Mouse (Mus musculus) lung, embryonic 16.5 days (tissue): ENCODE measurements around the gene Git2. TPM values are rescaled to one million over a fixed set of nuclear protein-coding genes. Genes with fewer than 3 reads are reported as not detected.

ENCODE experiments used
- ATAC-seq: fragments of 200-750 bp; cut with Nextera tagmentation; 2 replicates; pipeline ENCODE4 v1.8.0; 2017; ENCODE audit warnings: low read depth, mild to moderate bottlenecking, moderate library complexity
- H3K27ac ChIP-seq: fragments of 300-500 bp; sonication (generic); 2 replicates; pipeline ENCODE4 v1.5.1; 2014; ENCODE audit warnings: mild to moderate bottlenecking, control low read depth, low read length
- H3K27me3 ChIP-seq: fragments of 300-500 bp; sonication (generic); 2 replicates; pipeline ENCODE4 v1.6.1; 2014; ENCODE audit warnings: low read depth, low read length, mixed read lengths; ENCODE audit not compliant: control insufficient read depth, insufficient read depth
- H3K36me3 ChIP-seq: fragments of 300-500 bp; sonication (generic); 2 replicates; pipeline ENCODE4 v1.6.1; 2014; ENCODE audit warnings: low read length; ENCODE audit not compliant: control insufficient read depth, insufficient read depth
- H3K4me1 ChIP-seq: fragments of 300-500 bp; sonication (generic); replicated peaks from 2 replicates; pipeline ENCODE4 v1.6.1; 2014; ENCODE audit warnings: low read length, mixed read lengths; ENCODE audit not compliant: control insufficient read depth, insufficient read depth
- H3K4me2 ChIP-seq: fragments of 300-500 bp; sonication (generic); 2 replicates; pipeline ENCODE4 v1.6.1; 2014; ENCODE audit warnings: low read depth, low read length, control low read depth
- H3K4me3 ChIP-seq: fragments of 300-500 bp; sonication (generic); 2 replicates; pipeline ENCODE4 v1.5.1; 2014; ENCODE audit warnings: mild to moderate bottlenecking, low read length, control low read depth
- H3K9ac ChIP-seq: fragments of 300-500 bp; sonication (generic); 2 replicates; pipeline ENCODE4 v1.6.1; 2014; ENCODE audit warnings: low read length, control low read depth
- H3K9me3 ChIP-seq: fragments of 300-500 bp; sonication (generic); 2 replicates; pipeline ENCODE4 v1.6.1; 2016; ENCODE audit warnings: low read length; ENCODE audit not compliant: control insufficient read depth
- WGBS: fragments of 180-500 bp; shearing (Covaris S2); extraction: QIAGEN DNeasy Blood & Tissue Kit; methylation state at CpG from one replicate; pipeline ENCODE4 v1.1.7; 2014; 5-methylcytosine and 5-hydroxymethylcytosine counted together
- polyA plus RNA-seq: library from polyadenylated mRNA; unstranded; fragments of >200 nt; fragmentation: Nextera tagmentation; extraction: Ambion mirVana; gene quantifications from 2 replicates; pipeline ENCODE4 v1.2.1, GENCODE M21; 2015

Gene Git2
- 57.4 and 59.0 TPM in 2 replicates for polyA plus RNA-seq

DNA sequence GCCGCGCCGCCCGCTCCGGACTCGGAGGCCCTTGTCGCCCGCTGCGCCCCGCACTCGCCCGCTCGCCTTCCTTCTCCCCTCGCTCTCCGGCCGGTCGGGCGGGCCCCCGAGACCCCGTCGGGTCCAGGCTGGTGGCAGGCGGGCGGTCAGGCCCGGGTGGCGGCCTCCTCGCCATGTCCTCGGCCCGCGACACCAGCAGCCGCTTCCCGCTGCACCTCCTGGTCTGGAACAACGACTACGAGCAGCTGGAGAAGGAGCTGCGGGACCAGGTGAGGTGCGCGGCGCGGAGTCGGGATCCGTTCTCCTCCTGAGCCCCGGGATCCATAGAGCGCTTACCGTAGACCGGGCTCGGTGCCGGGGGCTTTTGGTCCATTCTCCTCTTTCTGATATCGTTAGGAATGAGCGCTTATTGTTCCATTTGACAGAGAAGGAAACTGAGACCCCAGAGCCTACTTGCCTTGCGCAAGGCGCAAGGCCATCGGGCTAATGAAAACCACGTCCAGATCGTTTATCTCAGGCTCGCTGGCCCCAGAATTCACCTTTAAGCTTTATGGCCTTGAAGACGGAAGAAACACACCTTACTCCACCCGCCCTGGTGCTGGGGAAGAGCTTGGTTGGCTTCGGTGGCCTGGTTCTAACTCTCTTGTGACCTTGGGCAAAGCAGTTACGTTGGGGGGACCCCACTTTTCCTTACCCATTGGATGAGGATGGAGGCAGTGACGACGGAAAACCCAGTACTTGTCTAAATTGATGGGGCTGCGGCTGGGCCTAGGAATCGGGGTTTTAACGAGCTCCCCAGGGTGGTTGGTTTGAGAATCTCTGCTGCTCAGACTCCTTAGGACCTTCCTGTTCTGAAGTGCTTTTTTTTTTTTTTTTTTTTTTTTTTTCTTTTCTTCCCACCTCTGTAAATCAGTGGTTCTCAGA is at the start of gene Git2:
TSS of gene Git2 (minus strand) at position 462 of the 924 bp plus-strand sequence.
- no peak for ATAC-seq
- Histone ChIP-seq H3K9me3 (no peaks in the 10 kb centered on the region), H3K27ac (peak within 1 kb of the TSS; percentile 86), H3K36me3 (no peaks in the 10 kb centered on the region), H3K27me3 (no peaks in the 10 kb centered on the region), H3K4me1 (peaks cover 24% of the 10 kb centered on the region), H3K4me2 (peak within 1 kb of the TSS; percentile 70), H3K4me3 (peak within 1 kb of the TSS; percentile 74), H3K9ac (peak within 1 kb of the TSS; percentile 89)
- 1% methylated on average over 51 of the region's 63 CpGs for WGBS

DNA sequence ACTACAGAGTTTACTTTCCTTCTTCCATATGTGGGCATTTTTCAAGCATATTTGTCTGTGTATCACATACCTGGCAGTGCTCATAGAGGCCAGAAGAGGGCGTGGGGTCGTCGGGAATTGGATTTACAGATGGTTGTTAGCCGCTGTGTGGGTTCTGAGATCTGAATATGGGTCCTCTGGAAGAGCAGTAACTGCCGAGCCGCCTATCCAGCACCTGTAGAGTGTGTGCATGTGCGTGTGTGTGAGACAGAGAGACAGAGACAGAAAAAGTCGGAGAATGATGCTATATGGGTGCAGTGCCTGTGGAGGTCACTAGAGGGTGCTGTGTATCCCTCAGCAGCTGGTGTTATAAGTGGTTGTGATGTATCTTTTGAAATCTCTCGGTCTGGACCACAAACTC is 48.9 kb upstream of the Git2 start:
- Histone ChIP-seq H3K4me2 (peak overlapping the region; percentile 21; the same call in 1 of the 2 replicates), H3K9me3 (peaks cover 4% of the 10 kb centered on the region), H3K27ac (no peak overlapping the region), H3K9ac (no peak overlapping the region), H3K27me3 (no peaks in the 10 kb centered on the region), H3K4me3 (peak overlapping the region; percentile 3; the same call in 1 of the 2 replicates), H3K4me1 (peaks cover 3% of the 10 kb centered on the region; the same call in 1 of the 2 replicates), H3K36me3 (peaks cover 4% of the 10 kb centered on the region)
- 0 out of 2 replicates have a peak, but pooled peaks have one; percentile 5 for ATAC-seq
- WGBS, result 18% methylated on average over 9 of the region's 9 CpGs

DNA sequence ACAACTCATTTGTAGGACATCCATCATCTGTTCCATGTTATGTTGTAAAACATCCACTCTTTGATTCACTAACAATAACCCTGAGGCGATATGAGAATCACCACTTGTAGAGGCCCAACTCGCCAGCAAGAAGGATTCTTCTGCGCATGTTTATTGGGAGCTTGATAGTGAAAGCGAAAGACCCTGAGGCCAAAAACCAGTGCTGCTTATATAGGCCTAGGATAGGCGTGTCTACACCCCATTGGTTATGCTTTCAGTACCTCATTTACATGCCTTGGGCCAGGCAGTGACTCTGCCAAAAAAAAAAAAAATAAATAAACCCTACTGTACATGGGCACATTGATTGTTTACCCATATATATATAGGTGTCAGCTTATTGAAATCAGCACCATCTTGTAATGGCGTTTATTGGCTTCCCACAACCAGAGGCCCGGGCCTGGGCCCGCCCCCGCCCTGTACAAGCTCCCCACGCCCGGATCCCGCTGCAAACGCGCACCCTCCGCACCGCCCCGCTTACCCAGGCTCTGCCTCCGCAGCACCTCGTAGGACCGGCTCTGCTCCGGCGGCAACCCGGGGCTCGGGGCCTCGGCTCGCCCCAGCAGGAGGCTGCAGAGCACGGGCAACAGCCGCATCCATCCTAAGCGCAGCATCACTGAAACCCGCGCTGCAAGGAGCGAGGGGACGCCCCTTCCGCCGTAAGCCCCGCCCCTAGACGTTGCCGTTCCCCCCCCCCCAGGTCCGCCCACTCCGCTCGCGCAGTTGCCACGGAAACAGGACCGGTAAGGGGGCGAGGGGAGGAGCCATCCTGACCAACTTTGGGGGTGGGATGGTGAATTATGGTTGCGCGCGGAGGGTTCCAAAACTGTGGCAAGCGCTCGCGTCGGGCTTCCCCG is 47.7 kb upstream of the Git2 start, which contains the start of gene 1500011B03Rik:
TSS of gene 1500011B03Rik (minus strand) at position 673 of the 893 bp plus-strand sequence.
- H3K27ac ChIP-seq, result peak within 1 kb of the TSS; percentile 76
- peak within 1 kb of the TSS; percentile 81 for H3K4me3 ChIP-seq
- H3K36me3 ChIP-seq, result peaks cover 4% of the 10 kb centered on the region
- peak; percentile 89 for ATAC-seq
- no peaks in the 10 kb centered on the region for H3K27me3 ChIP-seq
- peaks cover 4% of the 10 kb centered on the region for H3K9me3 ChIP-seq
- peak within 1 kb of the TSS; percentile 78 for H3K9ac ChIP-seq
- H3K4me2 ChIP-seq, result peak within 1 kb of the TSS; percentile 84
- H3K4me1 ChIP-seq, result peaks cover 3% of the 10 kb centered on the region; the same call in 1 of the 2 replicates
- 8% methylated on average over 46 of the region's 53 CpGs for WGBS

DNA sequence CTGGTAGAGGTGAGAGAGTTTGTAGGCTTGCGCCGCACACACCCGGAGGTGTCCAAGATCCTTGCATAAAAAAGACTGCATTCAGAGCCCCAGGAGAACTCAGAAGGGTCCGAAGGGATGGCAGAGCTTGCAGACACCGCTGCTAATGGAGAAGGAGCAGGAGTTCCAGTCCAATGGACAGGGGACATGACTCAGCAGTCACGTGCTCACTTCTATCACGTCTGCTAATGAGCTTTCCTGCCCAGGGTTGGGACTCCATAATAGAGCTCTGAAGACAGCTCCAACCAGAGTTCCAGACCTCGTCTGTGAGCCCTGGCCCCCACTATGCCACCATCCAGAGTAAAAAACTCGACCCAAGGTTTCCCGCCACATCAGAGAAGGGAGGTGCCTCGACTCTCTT is 42.8 kb upstream of the Git2 start:
- H3K36me3 ChIP-seq, result peaks cover 4% of the 10 kb centered on the region
- no peak for ATAC-seq
- 73% methylated on average over 8 of the region's 11 CpGs for WGBS
- H3K4me3 ChIP-seq, result no peak overlapping the region
- peaks cover 4% of the 10 kb centered on the region for H3K9me3 ChIP-seq
- H3K27ac ChIP-seq, result no peak overlapping the region
- no peak overlapping the region for H3K9ac ChIP-seq
- H3K27me3 ChIP-seq, result no peaks in the 10 kb centered on the region
- H3K4me1 ChIP-seq, result no peaks in the 10 kb centered on the region
- no peak overlapping the region for H3K4me2 ChIP-seq

DNA sequence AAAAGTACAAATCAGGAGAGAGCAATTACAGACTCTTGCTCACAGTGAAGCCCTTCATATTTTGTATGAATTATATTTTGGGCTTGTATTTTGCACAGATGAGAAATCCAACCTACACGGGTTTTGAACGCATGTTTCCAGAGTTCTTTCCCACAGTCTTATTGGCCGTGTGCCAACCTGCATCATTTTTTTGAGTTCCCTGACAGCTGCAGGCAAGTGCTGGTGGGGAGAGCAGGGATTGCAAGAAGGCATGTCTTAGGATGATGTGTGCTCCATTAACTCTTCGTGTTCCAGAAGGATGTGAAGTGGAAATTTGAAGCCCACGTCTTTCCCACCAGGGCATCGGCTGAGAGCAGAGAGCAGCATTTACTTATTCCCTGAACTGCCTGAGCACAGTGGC is 41.3 kb upstream of the Git2 start:
- Histone ChIP-seq H3K4me2 (no peak overlapping the region), H3K27ac (no peak overlapping the region), H3K27me3 (no peaks in the 10 kb centered on the region), H3K9ac (no peak overlapping the region), H3K4me1 (no peaks in the 10 kb centered on the region; the same call in 1 of the 2 replicates), H3K36me3 (peaks cover 2% of the 10 kb centered on the region), H3K4me3 (no peak overlapping the region), H3K9me3 (peaks cover 3% of the 10 kb centered on the region)
- WGBS, result 60% methylated on average over 6 of the region's 6 CpGs
- ATAC-seq, result no peak

DNA sequence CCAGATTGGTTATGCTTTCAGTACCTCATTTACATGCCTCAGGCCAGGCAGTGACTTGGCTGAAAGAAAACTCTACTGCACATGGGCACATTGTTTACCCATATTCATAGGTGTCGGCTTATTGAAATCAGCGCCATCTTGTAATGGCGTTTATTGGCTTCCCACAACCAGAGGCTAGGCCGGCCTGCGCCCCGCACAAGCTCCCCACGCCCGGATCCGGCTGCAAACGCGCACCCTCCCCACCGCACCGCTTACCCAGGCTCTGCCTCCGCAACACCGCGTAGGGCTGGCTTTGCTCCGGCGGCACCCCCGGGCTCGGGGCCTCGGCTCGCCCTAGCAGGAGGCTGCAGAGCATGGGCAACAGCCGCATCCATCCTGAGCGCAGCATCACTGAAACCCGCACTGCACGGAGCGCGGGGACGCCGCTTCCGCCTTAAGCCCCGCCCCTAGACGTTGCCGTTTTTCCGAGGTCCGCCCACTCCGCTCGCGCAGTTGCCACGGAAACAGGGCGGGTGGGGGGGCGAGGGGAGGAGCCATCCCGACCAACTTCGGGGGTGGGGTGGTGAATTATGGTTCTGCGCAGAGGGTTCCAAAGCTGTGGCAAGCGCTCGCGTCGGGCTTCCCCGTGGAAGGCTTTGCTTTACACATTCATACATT is 38.3 kb upstream of the Git2 start:
- H3K27ac ChIP-seq, result peak overlapping the region; percentile 83
- H3K4me1 ChIP-seq, result no peaks in the 10 kb centered on the region; the same call in 1 of the 2 replicates
- ATAC-seq, result peak; percentile 95
- no peaks in the 10 kb centered on the region for H3K9me3 ChIP-seq
- peak overlapping the region; percentile 86 for H3K9ac ChIP-seq
- peak overlapping the region; percentile 71 for H3K4me2 ChIP-seq
- WGBS, result 1% methylated on average over 50 of the region's 50 CpGs
- peak overlapping the region; percentile 97 for H3K4me3 ChIP-seq
- no peaks in the 10 kb centered on the region for H3K27me3 ChIP-seq
- no peaks in the 10 kb centered on the region; the same call in 1 of the 2 replicates for H3K36me3 ChIP-seq

DNA sequence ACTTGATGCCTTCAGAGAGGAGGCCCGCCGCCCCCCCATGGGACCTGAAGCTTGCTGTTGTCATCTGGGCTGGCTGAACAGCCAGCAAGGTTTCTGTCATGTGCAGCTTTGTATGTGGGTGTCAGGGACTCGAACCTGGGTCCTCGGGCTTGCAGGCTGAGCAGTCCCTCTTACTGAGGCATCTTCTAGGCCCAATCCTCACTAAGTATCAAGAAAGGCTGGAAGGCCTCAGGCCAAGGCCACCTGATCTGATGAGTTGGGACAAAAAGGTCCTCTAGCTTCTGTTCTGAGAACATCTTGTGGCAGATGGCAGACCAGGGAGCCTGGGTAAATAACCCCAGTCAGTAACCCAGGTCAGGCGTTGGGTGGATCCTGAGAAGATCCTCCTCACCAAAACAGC is 34.5 kb upstream of the Git2 start:
- WGBS, result 87% methylated on average over 5 of the region's 5 CpGs
- Histone ChIP-seq H3K4me2 (no peak overlapping the region), H3K9ac (no peak overlapping the region), H3K27me3 (no peaks in the 10 kb centered on the region), H3K27ac (no peak overlapping the region), H3K4me1 (peaks cover 4% of the 10 kb centered on the region; the same call in 1 of the 2 replicates), H3K4me3 (no peak overlapping the region), H3K36me3 (peaks cover 13% of the 10 kb centered on the region), H3K9me3 (no peaks in the 10 kb centered on the region)
- ATAC-seq, result no peak

DNA sequence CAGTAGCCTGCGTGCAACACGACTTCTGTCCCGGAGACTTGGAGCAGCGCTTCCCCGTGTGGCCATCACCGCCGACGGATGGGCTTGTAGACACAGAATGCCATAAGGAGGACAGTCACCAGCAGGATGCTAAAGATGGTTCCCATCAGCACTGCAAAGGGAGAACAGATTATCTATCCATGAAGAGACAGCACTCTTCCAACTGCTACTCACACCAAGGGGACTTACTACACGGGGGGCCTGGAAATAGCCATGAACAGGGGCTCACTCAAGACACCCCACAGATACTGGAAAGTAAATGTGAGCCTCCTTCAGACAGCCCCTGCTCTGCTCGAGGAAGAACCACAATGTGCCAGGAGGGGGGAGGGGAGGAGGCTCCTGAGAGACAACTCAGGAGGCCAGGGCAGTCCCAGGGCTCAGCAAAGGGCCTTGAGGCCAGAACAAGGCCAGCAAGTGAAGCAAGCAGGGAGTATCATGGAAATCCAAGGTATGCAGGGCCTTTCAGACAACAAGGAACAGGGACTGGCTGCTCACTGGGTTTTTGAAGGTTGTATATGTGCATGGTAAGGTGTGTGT is 34.0 kb upstream of the Git2 start:
- H3K9ac ChIP-seq, result no peak overlapping the region
- no peak overlapping the region for H3K4me2 ChIP-seq
- peaks cover 18% of the 10 kb centered on the region for H3K36me3 ChIP-seq
- H3K27ac ChIP-seq, result no peak overlapping the region
- ATAC-seq, result no peak
- no peak overlapping the region for H3K4me3 ChIP-seq
- H3K4me1 ChIP-seq, result peaks cover 5% of the 10 kb centered on the region; the same call in 1 of the 2 replicates
- H3K9me3 ChIP-seq, result no peaks in the 10 kb centered on the region
- WGBS, result 78% methylated on average over 10 of the region's 10 CpGs
- no peaks in the 10 kb centered on the region for H3K27me3 ChIP-seq
